Mouse (Mus musculus): ENCODE measurements around the gene Smok3b. TPM values are rescaled to one million over a fixed set of nuclear protein-coding genes. Genes with fewer than 3 reads are reported as not detected.
"Not testable (repeated sequence)": the region's sequence is repeated elsewhere in the genome, so short reads cannot be mapped to it uniquely, and the experiment has no call there.

Smok3b gene
- total RNA-seq (2017), result not detected in 2 replicates

GRCm38 (mm10) chr5:138020961-138021479 is at the start of gene Smok3b, which contains the start of gene Smok3a:
Gene Smok3b, plus strand, starts transcription at chr5:138021429.
Gene Smok3a, plus strand, starts transcription at chr5:138021261.
- not testable (repeated sequence) for ATAC-seq (ENCODE audit: extremely low read depth, insufficient number of reproducible peaks, low FRiP score, poor library complexity, severe bottlenecking)

DNA sequence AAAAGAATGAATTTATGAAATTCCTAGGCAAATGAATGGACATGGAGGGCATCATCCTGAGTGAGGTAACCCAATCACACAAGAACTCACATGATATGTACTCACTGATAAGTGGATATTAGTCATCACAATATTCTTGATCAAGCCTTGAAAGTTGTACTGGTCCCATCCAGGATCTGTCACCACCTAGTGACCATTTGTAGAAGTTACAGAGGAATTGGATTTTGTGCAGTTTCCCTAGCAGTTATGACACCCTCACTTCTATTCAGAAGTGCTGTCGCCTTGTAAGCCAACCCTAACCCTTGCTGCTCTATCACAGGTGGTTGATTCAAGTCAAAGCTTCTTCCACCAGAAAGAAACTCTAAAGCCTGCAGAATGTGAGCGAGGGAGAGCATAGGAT is 48.1 kb upstream of the Smok3b start:
- no peak for ATAC-seq (ENCODE audit: extremely low read depth, insufficient number of reproducible peaks, low FRiP score, poor library complexity, severe bottlenecking)

GRCm38 (mm10) chr5:137973738-137974137 is 47.5 kb upstream of the Smok3b start:
- ATAC-seq (ENCODE audit: extremely low read depth, insufficient number of reproducible peaks, low FRiP score, poor library complexity, severe bottlenecking), result no peak

- no peak for ATAC-seq (ENCODE audit: extremely low read depth, insufficient number of reproducible peaks, low FRiP score, poor library complexity, severe bottlenecking)
Observed at GRCm38 (mm10) chr5:137974724-137975123, 46.5 kb upstream of the Smok3b start.

DNA sequence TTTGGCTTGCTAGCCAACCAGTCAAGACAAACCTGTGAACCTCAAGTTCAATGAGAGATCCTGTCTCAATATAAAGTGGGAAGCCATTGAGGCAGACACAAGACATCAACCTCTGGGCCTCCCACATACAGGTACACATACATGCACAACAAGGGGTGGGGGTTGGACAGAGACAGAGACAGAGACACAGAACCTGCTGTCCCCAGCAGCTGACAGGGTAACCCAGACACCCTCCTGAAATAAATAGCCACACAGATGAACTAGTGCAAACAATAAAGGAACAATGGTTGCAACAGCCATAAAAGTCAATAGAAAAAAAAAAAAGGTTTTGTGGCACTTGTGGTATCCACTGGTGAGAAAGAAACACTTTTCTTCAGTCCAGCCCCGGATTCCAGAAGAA is 45.8 kb upstream of the Smok3b start:
- ATAC-seq (ENCODE audit: extremely low read depth, insufficient number of reproducible peaks, low FRiP score, poor library complexity, severe bottlenecking), result no peak

- ATAC-seq (ENCODE audit: extremely low read depth, insufficient number of reproducible peaks, low FRiP score, poor library complexity, severe bottlenecking), result no peak
Observed at GRCm38 (mm10) chr5:137977291-137977690, 43.9 kb upstream of the Smok3b start.

DNA sequence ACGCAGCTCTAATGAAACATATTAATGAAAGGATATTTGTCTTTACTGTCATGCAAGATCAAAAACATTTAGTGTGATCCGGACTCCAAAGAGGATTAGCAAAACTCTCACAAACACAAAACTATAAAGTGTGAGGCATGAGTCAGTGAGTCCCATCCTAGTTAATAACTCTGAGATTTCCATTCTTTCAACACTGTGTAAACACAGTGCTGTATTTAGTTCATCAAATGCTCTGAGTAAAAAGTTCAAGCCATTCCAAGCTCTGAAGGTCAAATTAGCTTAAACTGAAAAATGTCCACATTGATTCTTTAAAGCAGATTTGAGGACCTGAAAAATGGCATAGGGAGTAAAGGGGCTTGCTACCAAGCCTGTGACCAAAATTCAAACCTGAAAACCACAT is 42.1 kb upstream of the Smok3b start:
- no peak for ATAC-seq (ENCODE audit: extremely low read depth, insufficient number of reproducible peaks, low FRiP score, poor library complexity, severe bottlenecking)

- no peak for ATAC-seq (ENCODE audit: extremely low read depth, insufficient number of reproducible peaks, low FRiP score, poor library complexity, severe bottlenecking)
Observed at GRCm38 (mm10) chr5:137981300-137981699, 39.9 kb upstream of the Smok3b start, which contains the start of gene Azgp1. Gene Azgp1, plus strand, starts transcription at chr5:137981520.

DNA sequence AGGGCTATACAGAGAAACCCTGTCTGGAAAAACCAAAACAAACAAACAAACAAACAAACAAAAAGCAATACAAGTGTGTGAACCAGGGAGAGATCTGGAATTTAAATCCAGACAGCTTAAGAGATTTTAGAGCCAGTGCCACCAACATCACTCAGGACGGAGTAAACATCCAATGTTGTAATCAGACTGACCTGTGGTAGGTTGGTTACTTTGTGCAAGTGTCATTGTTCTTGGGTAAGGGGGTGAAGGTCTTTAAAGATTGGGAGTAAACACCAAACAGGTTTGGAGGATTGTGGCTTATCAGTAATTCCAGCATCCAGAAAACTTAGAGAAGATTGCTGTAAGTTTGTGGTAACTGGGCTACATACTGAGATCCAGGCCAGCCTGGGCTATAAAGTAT is 34.9 kb upstream of the Smok3b start:
- no peak for ATAC-seq (ENCODE audit: extremely low read depth, insufficient number of reproducible peaks, low FRiP score, poor library complexity, severe bottlenecking)

- ATAC-seq (ENCODE audit: extremely low read depth, insufficient number of reproducible peaks, low FRiP score, poor library complexity, severe bottlenecking), result no peak
Observed at GRCm38 (mm10) chr5:138009437-138009836, 11.8 kb upstream of the Smok3b start.

DNA sequence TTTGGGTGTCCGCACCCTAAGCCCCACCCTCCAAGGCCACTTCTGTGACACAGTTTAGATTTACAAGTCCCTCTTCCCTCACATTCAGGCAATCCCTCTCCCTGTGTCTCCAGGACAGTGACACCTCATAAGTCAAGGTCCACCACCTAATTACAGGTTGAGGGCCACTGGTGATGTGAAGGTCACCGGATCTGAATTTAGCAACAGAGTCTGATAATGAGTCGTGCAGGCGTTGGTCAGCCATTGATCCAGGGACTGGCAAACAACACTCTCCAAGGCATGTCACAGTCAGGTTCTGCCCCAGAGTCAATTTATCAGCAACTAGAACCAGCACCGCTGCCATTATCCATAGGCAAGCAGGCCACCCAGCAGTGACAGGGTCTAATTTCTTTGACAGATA is 8.8 kb upstream of the Smok3b start:
- ATAC-seq (ENCODE audit: extremely low read depth, insufficient number of reproducible peaks, low FRiP score, poor library complexity, severe bottlenecking), result no peak

- ATAC-seq (ENCODE audit: extremely low read depth, insufficient number of reproducible peaks, low FRiP score, poor library complexity, severe bottlenecking), result no peak
Observed at GRCm38 (mm10) chr5:138016530-138016929, 4.7 kb upstream of the Smok3b start.

- ATAC-seq (ENCODE audit: extremely low read depth, insufficient number of reproducible peaks, low FRiP score, poor library complexity, severe bottlenecking), result no peak
Observed at GRCm38 (mm10) chr5:138016997-138017396, 4.2 kb upstream of the Smok3b start.

DNA sequence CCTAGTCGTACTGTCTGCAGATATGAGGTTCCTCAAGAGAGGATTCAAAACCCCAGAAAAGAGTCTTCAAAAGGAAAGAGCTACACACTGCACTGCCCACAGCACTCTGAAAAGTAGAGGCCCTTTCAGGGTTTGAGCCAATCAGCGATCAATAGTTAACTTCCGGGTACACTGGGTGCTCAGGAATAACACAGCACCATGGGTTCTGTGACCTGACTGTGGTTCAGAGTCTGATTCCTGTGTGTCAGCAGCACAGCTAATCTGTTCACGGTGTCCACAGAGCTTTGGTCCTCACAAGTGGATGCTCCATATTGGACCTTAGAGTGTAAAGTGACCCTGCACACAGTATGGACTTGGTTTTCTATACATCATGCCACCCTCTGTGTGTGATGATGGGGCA is 1.7 kb upstream of the Smok3b start:
- ATAC-seq (ENCODE audit: extremely low read depth, insufficient number of reproducible peaks, low FRiP score, poor library complexity, severe bottlenecking), result not testable (repeated sequence)

- not testable (repeated sequence) for ATAC-seq (ENCODE audit: extremely low read depth, insufficient number of reproducible peaks, low FRiP score, poor library complexity, severe bottlenecking)
Observed at GRCm38 (mm10) chr5:138052894-138053293, 31.7 kb downstream of the Smok3b start, which contains the start of gene Smok3c. Gene Smok3c, plus strand, starts transcription at chr5:138053194.

DNA sequence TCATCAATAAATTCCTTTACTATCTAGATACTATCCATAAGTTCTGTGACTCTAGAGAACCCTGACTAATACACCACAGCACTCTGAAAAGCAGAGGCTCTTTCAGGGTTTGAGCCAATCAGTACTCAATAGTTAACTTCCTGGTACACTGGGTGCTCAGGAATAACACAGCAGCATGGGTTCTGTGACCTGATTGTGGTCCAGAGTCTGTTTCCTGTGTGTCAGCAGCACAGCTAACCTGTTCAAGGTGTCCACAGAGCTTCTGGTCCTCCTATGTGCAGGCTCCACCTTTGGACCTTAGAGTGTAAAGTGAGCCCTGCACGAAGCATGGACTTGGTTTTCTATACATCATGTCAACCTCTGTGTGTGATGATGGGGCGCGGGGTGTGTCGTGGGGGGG is 52.6 kb downstream of the Smok3b start:
- ATAC-seq (ENCODE audit: extremely low read depth, insufficient number of reproducible peaks, low FRiP score, poor library complexity, severe bottlenecking), result no peak

- ATAC-seq (ENCODE audit: extremely low read depth, insufficient number of reproducible peaks, low FRiP score, poor library complexity, severe bottlenecking), result no peak
Observed at GRCm38 (mm10) chr5:138075684-138076083, 54.5 kb downstream of the Smok3b start.

DNA sequence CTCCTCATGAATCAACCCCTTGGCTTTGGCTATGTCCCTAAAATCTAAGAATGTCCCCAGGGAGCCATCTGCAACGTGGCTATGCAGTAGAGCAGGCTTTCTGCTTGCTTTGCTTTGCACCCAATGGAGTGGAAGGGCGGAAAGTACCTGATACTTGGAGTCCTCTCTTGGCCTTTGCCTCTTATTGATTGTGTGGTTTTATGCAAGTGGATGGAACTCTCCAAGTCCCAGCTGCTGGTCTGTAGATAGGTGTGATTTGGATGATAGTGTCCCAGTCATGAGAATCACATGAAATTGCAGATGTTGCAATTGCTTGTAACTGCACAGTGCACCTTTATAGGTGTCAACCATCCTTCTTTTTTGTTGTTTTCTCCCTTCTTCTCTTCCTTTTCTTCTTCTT is 54.9 kb downstream of the Smok3b start:
- ATAC-seq (ENCODE audit: extremely low read depth, insufficient number of reproducible peaks, low FRiP score, poor library complexity, severe bottlenecking), result no peak

GRCm38 (mm10) chr5:138080456-138080855 is 59.2 kb downstream of the Smok3b start:
- ATAC-seq (ENCODE audit: extremely low read depth, insufficient number of reproducible peaks, low FRiP score, poor library complexity, severe bottlenecking), result no peak

DNA sequence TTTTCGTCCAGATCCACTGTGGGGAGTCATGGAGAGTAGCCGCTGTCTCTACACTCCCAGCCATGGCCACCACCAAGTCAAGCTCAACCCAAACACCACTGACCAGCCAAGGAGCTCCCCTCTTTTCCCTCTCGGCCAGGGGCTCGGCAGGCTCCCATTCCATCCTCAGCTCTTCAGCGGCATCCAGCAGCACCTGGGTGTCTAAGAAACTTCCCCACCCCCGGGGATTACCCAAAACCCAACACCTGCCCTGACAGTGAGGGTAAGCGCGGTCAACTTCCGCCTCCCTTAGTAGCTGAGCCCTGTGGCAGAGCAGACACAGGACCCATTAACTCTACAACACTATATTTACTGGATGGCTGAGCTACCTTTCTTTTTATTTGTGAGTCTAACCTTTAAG is 60.2 kb downstream of the Smok3b start:
- ATAC-seq (ENCODE audit: extremely low read depth, insufficient number of reproducible peaks, low FRiP score, poor library complexity, severe bottlenecking), result no peak

DNA sequence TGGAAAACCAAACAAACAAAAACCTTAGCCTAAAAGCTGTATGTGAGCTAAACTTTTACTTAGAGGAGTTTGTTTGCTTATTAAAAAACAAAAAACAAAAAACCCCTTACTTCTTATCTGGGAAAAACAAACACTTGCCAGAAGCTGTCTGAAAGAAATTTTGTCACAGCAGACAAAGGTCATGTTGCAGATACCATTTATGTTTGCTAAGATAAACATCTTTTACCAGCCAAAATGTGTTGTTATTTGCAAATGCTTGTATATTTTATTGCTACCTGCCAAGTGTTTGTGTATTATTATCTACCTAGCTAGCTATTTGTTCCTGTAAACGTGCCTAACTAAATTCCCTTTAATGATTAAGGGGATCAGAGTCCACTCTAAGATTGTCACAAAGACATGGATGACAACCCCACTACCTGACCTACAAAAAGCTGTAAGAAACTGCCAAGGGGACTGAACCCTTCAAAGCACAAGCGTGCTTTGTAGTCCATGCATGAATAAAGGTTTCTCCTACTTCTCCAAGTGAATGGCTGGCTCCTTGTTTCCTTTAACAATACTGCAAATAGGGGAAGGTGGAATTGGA is 62.2 kb downstream of the Smok3b start:
- no peak for ATAC-seq (ENCODE audit: extremely low read depth, insufficient number of reproducible peaks, low FRiP score, poor library complexity, severe bottlenecking)

All from neutrophil, adult 5-6 weeks (primary cell).